Mouse (Mus musculus): ENCODE data around the gene Cfap161.

- TF ChIP-seq CTCF (IDR thresholded peaks at IDR 0.05; ENCODE audit: low read depth, low read length), result no peak
- TF ChIP-seq EP300 (IDR thresholded peaks at IDR 0.05; ENCODE audit: insufficient read depth, low read depth, low read length), result no peak
Observed at GRCm38 (mm10) chr7:83745413-83746106, 49.1 kb downstream of the Cfap161 start, which contains the start of gene Il16.
